Mouse (Mus musculus) cortical plate, adult 2 months (tissue): ENCODE measurements around the gene Slc48a1.

Source experiments
- CTCF ChIP-seq: fragments of 200-500 bp; IDR thresholded peaks from 2 replicates; pipeline ENCODE4 v1.5.1; 2011; ENCODE audit warnings: mild to moderate bottlenecking, control low read depth, low read length; ENCODE audit not compliant: insufficient read depth; ENCODE audit errors: extremely low read depth
- POLR2A ChIP-seq: fragments of 200-500 bp; IDR thresholded peaks from 2 replicates; pipeline ENCODE4 v1.6.1; 2011; ENCODE audit warnings: mild to moderate bottlenecking, low read length, control low read depth; ENCODE audit not compliant: insufficient read depth; ENCODE audit errors: extremely low read depth

DNA sequence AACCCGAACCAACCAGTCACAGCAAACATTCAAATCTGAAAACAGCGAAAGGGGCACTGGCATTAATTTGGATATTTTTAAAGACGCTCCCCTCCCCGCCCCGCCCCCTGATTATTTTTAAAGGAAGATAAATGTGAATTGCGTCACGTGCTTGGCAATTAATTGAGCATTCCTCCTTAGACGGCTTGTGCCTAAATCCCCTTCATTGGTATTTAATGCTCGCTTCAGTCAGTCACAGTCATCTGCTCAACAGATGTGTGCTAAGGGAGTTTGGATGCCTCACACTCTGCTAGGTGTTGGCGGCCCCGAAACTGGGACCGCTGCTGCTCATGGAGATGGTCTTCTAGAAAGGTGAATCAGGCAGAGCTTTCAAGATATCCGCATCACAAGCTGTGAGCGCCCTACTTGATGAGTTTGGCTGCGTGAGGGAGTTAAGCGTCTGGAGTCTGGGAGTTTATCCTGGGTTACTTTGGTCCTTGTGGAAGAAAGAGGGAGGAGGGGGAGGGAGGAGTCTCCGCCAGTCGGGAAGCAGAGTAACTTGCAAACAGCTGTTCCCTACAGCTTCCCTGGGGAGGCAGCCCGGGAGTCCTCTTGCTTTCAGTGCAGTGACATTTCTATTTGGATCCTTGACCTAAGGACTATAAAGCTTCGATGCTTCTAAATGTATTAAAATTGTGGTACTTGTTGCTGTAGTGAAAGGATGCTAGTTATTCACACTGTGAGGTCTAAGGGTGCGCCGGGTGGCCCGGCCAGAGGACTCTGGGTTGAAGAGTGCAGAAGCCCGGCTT, 3.8 kb downstream of the Slc48a1 start:
- no peak for TF ChIP-seq CTCF
- TF ChIP-seq POLR2A, result no peak
